Mouse (Mus musculus): Measurements from ENCODE around the gene Usmg5.

GRCm38 (mm10) chr19:47057684-47058083 is 32.8 kb downstream of the Usmg5 start:
- TF ChIP-seq CTCF (IDR thresholded peaks at IDR 0.05; ENCODE audit: borderline replicate concordance, insufficient read depth, low read depth, low read length) (no peak), POLR2A (IDR thresholded peaks at IDR 0.05; ENCODE audit: borderline replicate concordance, insufficient read depth, low read length) (no peak)

All from cerebellum, adult 2 months (tissue).